Mouse (Mus musculus): ENCODE data around the gene Cux1. TPM values are rescaled to one million over a fixed set of nuclear protein-coding genes. Genes with fewer than 3 reads are reported as not detected.

Cux1 gene
- polyA plus RNA-seq, 2 experiments: 39.0 to 64.3 TPM

GRCm38 (mm10) chr5:136540055-136540838 is 27.0 kb downstream of the Cux1 start:
- H3K27ac ChIP-seq (replicated peaks; ENCODE audit: low read depth, low read length): no peak overlapping the region
- WGBS: 88% methylated on average over 5 of the region's 5 CpGs

GRCm38 (mm10) chr5:136536753-136537152 is 30.5 kb downstream of the Cux1 start:
- H3K27me3 ChIP-seq (ENCODE audit: control insufficient read depth, insufficient read depth, low read length): no peaks in the 10 kb centered on the region
- no peak overlapping the region for H3K4me2 ChIP-seq (replicated peaks; ENCODE audit: low read depth, low read length, severe bottlenecking)
- ATAC-seq (ENCODE audit: low FRiP score, low read depth) (no peak), DNase-seq (ENCODE audit: low spot score) (no peak)
- peaks cover 12% of the 10 kb centered on the region for H3K4me1 ChIP-seq (ENCODE audit: control insufficient read depth, insufficient read depth, low read length)
- H3K36me3 ChIP-seq (ENCODE audit: control insufficient read depth, insufficient read depth, low read length): no peaks in the 10 kb centered on the region
- WGBS: 91% methylated on average over 4 of the region's 4 CpGs
- no peak overlapping the region for H3K9ac ChIP-seq (ENCODE audit: low read depth, low read length, severe bottlenecking)
- no peaks in the 10 kb centered on the region for H3K9me3 ChIP-seq (ENCODE audit: control insufficient read depth, low read length)
- H3K4me3 ChIP-seq (replicated peaks; ENCODE audit: low read length): no peak overlapping the region
- no peak overlapping the region for H3K27ac ChIP-seq (replicated peaks; ENCODE audit: low read depth, low read length)
- TF ChIP-seq POLR2A (IDR thresholded peaks at IDR 0.05; ENCODE audit: borderline replicate concordance, extremely low read depth, insufficient read depth, insufficient read length): no peak

More at GRCm38 (mm10) chr5:136540055-136540838, 27.0 kb downstream of the Cux1 start:
- Histone ChIP-seq H3K4me3 (replicated peaks; ENCODE audit: low read length) (no peak overlapping the region), H3K36me3 (ENCODE audit: control insufficient read depth, insufficient read depth, low read length) (no peaks in the 10 kb centered on the region), H3K9ac (ENCODE audit: low read depth, low read length, severe bottlenecking) (no peak overlapping the region), H3K4me1 (ENCODE audit: control insufficient read depth, insufficient read depth, low read length) (no peaks in the 10 kb centered on the region), H3K9me3 (ENCODE audit: control insufficient read depth, low read length) (no peaks in the 10 kb centered on the region), H3K27me3 (ENCODE audit: control insufficient read depth, insufficient read depth, low read length) (no peaks in the 10 kb centered on the region), H3K4me2 (replicated peaks; ENCODE audit: low read depth, low read length, severe bottlenecking) (no peak overlapping the region)
- DNase-seq (ENCODE audit: low spot score) (no peak), ATAC-seq (ENCODE audit: low FRiP score, low read depth) (no peak)
- no peak for TF ChIP-seq POLR2A (IDR thresholded peaks at IDR 0.05; ENCODE audit: borderline replicate concordance, extremely low read depth, insufficient read depth, insufficient read length)

- no peaks in the 10 kb centered on the region for H3K27me3 ChIP-seq (ENCODE audit: control insufficient read depth, insufficient read depth, low read length)
- H3K36me3 ChIP-seq (ENCODE audit: control insufficient read depth, insufficient read depth, low read length): no peaks in the 10 kb centered on the region
- no peak for TF ChIP-seq POLR2A (IDR thresholded peaks at IDR 0.05; ENCODE audit: borderline replicate concordance, extremely low read depth, insufficient read depth, insufficient read length)
- WGBS: 70% methylated on average over 5 of the region's 5 CpGs
- no peak overlapping the region for H3K9ac ChIP-seq (ENCODE audit: low read depth, low read length, severe bottlenecking)
- H3K4me1 ChIP-seq (ENCODE audit: control insufficient read depth, insufficient read depth, low read length): peaks cover 14% of the 10 kb centered on the region
- no peak overlapping the region for H3K4me2 ChIP-seq (replicated peaks; ENCODE audit: low read depth, low read length, severe bottlenecking)
- H3K9me3 ChIP-seq (ENCODE audit: control insufficient read depth, low read length): no peaks in the 10 kb centered on the region
- no peak overlapping the region for H3K27ac ChIP-seq (replicated peaks; ENCODE audit: low read depth, low read length)
- no peak overlapping the region for H3K4me3 ChIP-seq (replicated peaks; ENCODE audit: low read length)
- ATAC-seq (ENCODE audit: low FRiP score, low read depth) (no peak), DNase-seq (ENCODE audit: low spot score) (no peak)
Observed at GRCm38 (mm10) chr5:136535976-136536725, 31.1 kb downstream of the Cux1 start.

- WGBS: 82% methylated on average over 1 of the region's 1 CpGs
- ATAC-seq (ENCODE audit: low FRiP score, low read depth): no peak
Observed at GRCm38 (mm10) chr5:136535204-136535603, 32.1 kb downstream of the Cux1 start.

GRCm38 (mm10) chr5:136533371-136534276 is 33.7 kb downstream of the Cux1 start:
- H3K9me3 ChIP-seq (ENCODE audit: control insufficient read depth, low read length): no peaks in the 10 kb centered on the region
- H3K4me3 ChIP-seq (replicated peaks; ENCODE audit: low read length): no peak overlapping the region
- TF ChIP-seq POLR2A (IDR thresholded peaks at IDR 0.05; ENCODE audit: borderline replicate concordance, extremely low read depth, insufficient read depth, insufficient read length): no peak
- DNase-seq (ENCODE audit: low spot score) (no peak), ATAC-seq (ENCODE audit: low FRiP score, low read depth) (no peak)
- H3K4me2 ChIP-seq (replicated peaks; ENCODE audit: low read depth, low read length, severe bottlenecking): no peak overlapping the region
- H3K27ac ChIP-seq (replicated peaks; ENCODE audit: low read depth, low read length): no peak overlapping the region
- H3K9ac ChIP-seq (ENCODE audit: low read depth, low read length, severe bottlenecking): no peak overlapping the region
- no peaks in the 10 kb centered on the region for H3K36me3 ChIP-seq (ENCODE audit: control insufficient read depth, insufficient read depth, low read length)
- H3K27me3 ChIP-seq (ENCODE audit: control insufficient read depth, insufficient read depth, low read length): no peaks in the 10 kb centered on the region
- peaks cover 14% of the 10 kb centered on the region for H3K4me1 ChIP-seq (ENCODE audit: control insufficient read depth, insufficient read depth, low read length)
- WGBS: 67% methylated on average over 11 of the region's 11 CpGs

More at GRCm38 (mm10) chr5:136535204-136535603, 32.1 kb downstream of the Cux1 start:
- TF ChIP-seq POLR2A (IDR thresholded peaks at IDR 0.05; ENCODE audit: borderline replicate concordance, extremely low read depth, insufficient read depth, insufficient read length): no peak
- H3K4me1 ChIP-seq (ENCODE audit: control insufficient read depth, insufficient read depth, low read length): peaks cover 14% of the 10 kb centered on the region
- H3K36me3 ChIP-seq (ENCODE audit: control insufficient read depth, insufficient read depth, low read length): no peaks in the 10 kb centered on the region
- no peak overlapping the region for H3K4me3 ChIP-seq (replicated peaks; ENCODE audit: low read length)
- no peaks in the 10 kb centered on the region for H3K9me3 ChIP-seq (ENCODE audit: control insufficient read depth, low read length)
- DNase-seq (ENCODE audit: low spot score): no peak
- H3K27ac ChIP-seq (replicated peaks; ENCODE audit: low read depth, low read length): no peak overlapping the region
- H3K4me2 ChIP-seq (replicated peaks; ENCODE audit: low read depth, low read length, severe bottlenecking): no peak overlapping the region
- H3K27me3 ChIP-seq (ENCODE audit: control insufficient read depth, insufficient read depth, low read length): no peaks in the 10 kb centered on the region
- H3K9ac ChIP-seq (ENCODE audit: low read depth, low read length, severe bottlenecking): no peak overlapping the region
